Mouse (Mus musculus): ENCODE data around the gene Olfr355.

The Olfr355 gene

DNA sequence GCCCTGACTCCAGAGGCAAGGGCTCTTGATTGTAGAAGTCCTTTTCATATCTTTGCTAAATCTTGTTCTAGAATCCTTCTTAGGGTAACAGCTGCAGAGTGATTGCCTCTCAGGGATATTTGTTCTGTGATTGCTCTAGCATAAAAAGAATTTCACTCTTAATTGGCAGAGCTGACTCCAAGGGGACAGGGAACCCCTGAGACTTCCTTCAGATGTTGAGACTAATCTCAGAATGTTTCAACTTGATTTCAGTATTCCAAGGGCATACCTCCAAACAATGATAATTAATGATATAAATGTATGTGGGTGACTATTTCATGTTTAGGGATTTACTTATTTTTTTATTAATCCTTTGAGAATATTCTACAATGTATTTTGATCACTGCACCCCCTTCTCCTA lies at the start of gene Olfr355:
TSS of gene Olfr355 (minus strand) at position 101 of the 400 bp plus-strand sequence.
- in situ Hi-C loops (cut with MboI; ENCODE audit: unreplicated experiment in 2 of 2), result no loop called here

DNA sequence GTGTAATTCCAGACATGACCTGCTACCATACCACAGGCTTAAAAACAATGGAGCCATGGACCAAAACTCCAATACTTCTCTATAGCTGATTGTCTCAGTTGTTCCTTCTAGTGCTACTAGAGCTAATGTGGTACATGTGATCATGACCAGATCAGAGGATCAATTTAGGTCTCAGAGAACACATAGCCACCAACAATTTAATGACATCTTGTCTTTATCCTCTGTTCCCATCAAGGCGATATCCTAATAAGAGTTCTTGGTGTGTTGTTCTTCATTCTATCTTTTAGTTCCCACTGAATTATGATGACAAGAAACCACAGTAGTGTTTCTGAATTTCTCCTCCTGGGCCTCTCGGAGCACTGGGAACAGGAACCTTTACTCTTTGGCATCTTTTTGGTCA lies 8.1 kb upstream of the Olfr355 start, which contains the start of gene Olfr356:
TSS of gene Olfr356 (plus strand) at position 301 of the 400 bp plus-strand sequence.
- in situ Hi-C loops (cut with MboI; ENCODE audit: unreplicated experiment in 2 of 2), result no loop called here

DNA sequence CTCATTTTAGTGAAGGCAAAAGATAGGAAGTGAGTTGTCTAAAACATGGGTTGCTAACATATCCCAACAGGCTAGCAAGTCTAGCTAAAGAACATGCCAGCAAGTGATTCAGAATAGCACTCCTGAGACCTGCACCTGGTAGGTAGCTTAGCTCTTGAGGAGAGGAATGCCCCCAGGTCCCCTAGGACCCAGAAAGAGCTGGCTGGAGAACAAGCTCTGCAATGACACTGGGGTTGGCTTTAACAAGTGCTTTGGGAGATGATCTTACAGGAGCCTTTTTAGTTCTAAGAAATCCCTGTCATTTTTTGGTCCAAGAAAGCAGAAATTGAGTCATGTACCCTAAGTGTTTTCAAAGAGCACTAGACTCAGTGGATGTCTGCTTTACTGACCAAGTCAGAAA lies 23.3 kb downstream of the Olfr355 start, which contains the start of gene Olfr354:
TSS of gene Olfr354 (plus strand) at position 301 of the 400 bp plus-strand sequence.
- in situ Hi-C loops (cut with MboI; ENCODE audit: unreplicated experiment in 2 of 2), result no loop called here

DNA sequence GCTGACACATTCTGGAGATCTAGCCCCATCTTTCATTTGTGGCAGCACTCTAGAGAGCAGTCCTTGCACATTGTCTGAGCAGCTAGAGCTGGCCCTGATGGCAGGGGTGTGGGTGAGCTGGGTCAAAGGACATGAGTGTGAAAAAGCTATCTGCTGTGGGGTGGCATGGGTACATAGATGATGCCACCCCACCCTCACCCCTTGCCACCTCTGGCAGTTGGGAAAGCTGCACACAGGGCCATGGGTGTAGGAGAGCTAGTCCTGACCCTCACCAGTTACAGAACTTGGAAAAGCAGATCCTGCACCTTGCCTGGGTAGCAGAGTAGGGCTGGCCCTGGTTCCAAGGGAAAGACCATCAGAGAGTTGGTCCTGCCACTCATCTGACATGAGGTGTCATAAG lies 31.6 kb downstream of the Olfr355 start:
- in situ Hi-C loops (cut with MboI; ENCODE audit: unreplicated experiment in 2 of 2), result no loop called here

DNA sequence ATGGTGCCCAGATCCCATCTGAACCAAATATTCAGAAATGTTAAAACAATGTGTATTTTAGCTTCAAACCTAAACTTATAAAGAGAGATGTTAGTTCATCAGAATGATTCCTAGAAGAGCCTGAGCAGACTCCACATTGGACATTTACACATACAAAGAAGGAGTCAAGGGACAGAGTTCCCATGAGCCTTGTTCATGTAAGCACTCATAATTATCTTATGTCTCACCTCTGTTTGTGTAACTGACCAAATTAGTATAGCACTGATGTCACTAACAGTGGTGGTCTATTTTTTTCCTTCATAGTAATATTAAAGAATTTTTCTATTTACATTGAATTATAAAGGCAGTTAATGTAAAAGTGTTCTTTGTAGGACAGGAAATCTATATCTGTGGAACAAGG lies 35.9 kb downstream of the Olfr355 start, which contains the start of gene Olfr353:
TSS of gene Olfr353 (minus strand) at position 101 of the 400 bp plus-strand sequence.
- in situ Hi-C loops (cut with MboI; ENCODE audit: unreplicated experiment in 2 of 2), result no loop called here

Data from v-Abl transformed pro-B cells (cell line).